Mouse (Mus musculus) erythroblast, embryonic 14.5 days (primary cell): ENCODE measurements around the gene Bcl2. TPM values are rescaled to one million over a fixed set of nuclear protein-coding genes. Genes with fewer than 3 reads are reported as not detected.
A peak's percentile ranks its signal among the peaks of the same experiment; 100 is the strongest.

Experiments used
- H3K27me3 ChIP-seq: 2 replicates; pipeline ENCODE4 v1.6.1; 2012; ENCODE audit warnings: inconsistent platforms; ENCODE audit not compliant: control insufficient read depth
- H3K36me3 ChIP-seq: 2 replicates; pipeline ENCODE4 v1.6.1; 2012; ENCODE audit warnings: mild to moderate bottlenecking, inconsistent platforms; ENCODE audit not compliant: control insufficient read depth
- H3K4me1 ChIP-seq: 2 replicates; pipeline ENCODE4 v1.6.1; 2012; ENCODE audit warnings: inconsistent platforms; ENCODE audit not compliant: control insufficient read depth
- H3K4me3 ChIP-seq: replicated peaks from 2 replicates; pipeline ENCODE3; 2012; ENCODE audit warnings: moderate library complexity, mild to moderate bottlenecking, inconsistent platforms
- H3K9me3 ChIP-seq: 2 replicates; pipeline ENCODE4 v1.6.1; 2012; ENCODE audit warnings: low read length, inconsistent platforms, mixed read lengths; ENCODE audit not compliant: control insufficient read depth
- GATA1 ChIP-seq: IDR thresholded peaks from 2 replicates; pipeline ENCODE4 v1.6.1; 2012; ENCODE audit warnings: low read length, inconsistent platforms, mixed read lengths
- TAL1 ChIP-seq: IDR thresholded peaks from 3 replicates; pipeline ENCODE4 v1.6.1; 2012; ENCODE audit warnings: low read length, inconsistent platforms, mixed read lengths
- polyA plus RNA-seq: library from polyadenylated mRNA; stranded (reverse); fragments of >175 nt; gene quantifications from 2 replicates; pipeline ENCODE4 v1.2.3, GENCODE M21; 2012

Bcl2 gene
- 0.01 TPM in 1 of 2 replicates, not detected in the other for polyA plus RNA-seq

GRCm38 (mm10) chr1:106713621-106714529 is at the start of gene Bcl2:
Gene Bcl2, minus strand, starts transcription at chr1:106714274.
- Histone ChIP-seq H3K9me3 (peaks cover 3% of the 10 kb centered on the region; the same call in 1 of the 2 replicates), H3K27me3 (peaks cover 44% of the 10 kb centered on the region), H3K36me3 (no peaks in the 10 kb centered on the region), H3K4me3 (peak within 1 kb of the TSS; percentile 55), H3K4me1 (peaks cover 20% of the 10 kb centered on the region)
- TF ChIP-seq GATA1 (no peak), TAL1 (no peak)

DNA sequence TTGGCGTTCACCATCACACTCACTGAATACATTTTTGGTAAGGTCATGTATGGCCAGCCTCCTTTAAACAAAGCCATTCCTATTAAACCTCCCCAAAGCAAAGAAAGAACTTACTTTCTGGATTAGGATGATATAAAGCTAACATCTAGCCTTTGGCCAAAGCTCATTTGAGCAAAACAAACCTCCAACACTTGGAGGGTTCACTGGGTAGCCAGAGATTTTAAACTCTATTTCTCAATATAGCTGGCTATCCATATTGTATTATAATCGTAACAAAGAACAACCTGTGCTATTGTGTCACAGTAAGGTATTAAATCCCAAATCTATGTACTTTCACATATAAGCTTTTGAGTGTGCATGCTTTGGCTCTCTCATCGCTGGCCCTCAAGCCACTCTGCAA is 46.7 kb upstream of the Bcl2 start:
- no peaks in the 10 kb centered on the region for H3K9me3 ChIP-seq
- H3K4me3 ChIP-seq: no peak overlapping the region
- TF ChIP-seq TAL1 (no peak), GATA1 (no peak)
- peaks cover 20% of the 10 kb centered on the region for H3K36me3 ChIP-seq
- no peaks in the 10 kb centered on the region for H3K27me3 ChIP-seq
- H3K4me1 ChIP-seq: peaks cover 33% of the 10 kb centered on the region

- no peaks in the 10 kb centered on the region for H3K9me3 ChIP-seq
- no peak for TF ChIP-seq GATA1
- no peak for TF ChIP-seq TAL1
- peak within 1 kb of the TSS; percentile 80 for H3K4me3 ChIP-seq
- H3K4me1 ChIP-seq: peaks cover 33% of the 10 kb centered on the region
- no peaks in the 10 kb centered on the region for H3K27me3 ChIP-seq
- peaks cover 10% of the 10 kb centered on the region for H3K36me3 ChIP-seq
Observed at GRCm38 (mm10) chr1:106759572-106760435, 45.7 kb upstream of the Bcl2 start, which contains the start of gene Kdsr. Gene Kdsr, minus strand, starts transcription at chr1:106759727.

DNA sequence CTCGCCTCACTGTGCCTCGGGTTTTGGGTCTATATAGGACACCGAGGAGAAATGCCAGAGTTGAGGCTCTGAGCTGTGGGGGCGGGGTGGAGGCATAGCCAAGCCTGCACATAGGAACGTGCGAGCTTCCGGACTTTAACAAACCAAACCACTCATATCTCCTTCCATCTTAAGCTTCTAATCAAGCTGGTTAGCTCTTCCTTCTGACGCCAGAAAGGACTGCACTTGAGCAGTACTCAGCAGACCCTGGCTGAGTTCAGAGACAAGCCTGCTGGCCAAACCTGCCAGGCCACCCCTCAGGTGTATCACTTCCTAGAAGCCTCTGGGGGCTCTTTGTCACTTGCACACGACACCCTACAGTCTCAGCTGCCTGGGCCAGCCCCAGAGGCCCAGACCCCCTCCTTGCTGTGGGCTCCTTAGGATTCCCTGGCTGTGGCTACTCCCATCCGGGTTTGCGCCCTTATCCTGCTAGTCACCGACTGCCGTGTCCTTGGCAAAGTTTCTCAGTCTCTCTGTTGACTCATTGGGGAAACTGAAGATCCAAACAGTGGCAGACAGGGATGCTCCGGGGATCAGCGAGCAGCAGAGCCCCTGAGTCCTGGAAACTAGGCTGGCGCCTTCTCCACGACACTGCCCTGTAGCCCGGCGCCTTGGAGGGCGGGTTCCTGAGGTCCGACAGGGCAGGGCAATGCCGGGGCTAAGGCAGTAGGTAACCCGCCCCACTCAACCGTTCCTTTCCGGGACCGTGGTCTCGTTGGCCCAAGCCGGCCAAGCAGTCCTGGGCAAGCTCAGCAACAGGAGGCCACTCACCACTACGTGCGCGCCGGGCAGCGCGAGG is 44.9 kb upstream of the Bcl2 start:
- Histone ChIP-seq H3K4me1 (peaks cover 33% of the 10 kb centered on the region), H3K4me3 (peak overlapping the region; percentile 80), H3K27me3 (no peaks in the 10 kb centered on the region), H3K9me3 (no peaks in the 10 kb centered on the region), H3K36me3 (peaks cover 6% of the 10 kb centered on the region)
- no peak for TF ChIP-seq TAL1
- no peak for TF ChIP-seq GATA1

DNA sequence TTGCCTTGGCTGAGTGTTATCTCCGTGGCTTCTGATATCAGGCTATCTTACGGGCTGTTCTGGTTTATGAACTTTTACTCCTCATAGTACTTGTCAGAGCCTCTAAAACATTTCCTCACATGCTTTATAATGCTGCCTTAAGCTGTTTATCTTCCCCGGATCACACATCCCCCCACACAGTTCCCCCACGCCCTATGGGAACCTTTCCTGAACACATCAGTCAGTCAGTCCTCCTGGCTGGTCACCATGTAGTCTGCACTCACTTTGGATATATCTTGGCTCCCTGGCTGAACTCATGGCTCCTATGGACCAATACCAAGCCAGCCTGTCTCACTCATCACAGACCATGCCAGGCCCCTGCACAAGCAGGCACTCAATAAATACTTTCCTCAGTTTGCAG is 42.6 kb upstream of the Bcl2 start:
- no peaks in the 10 kb centered on the region for H3K9me3 ChIP-seq
- TF ChIP-seq GATA1 (no peak), TAL1 (no peak)
- H3K4me1 ChIP-seq: peaks cover 33% of the 10 kb centered on the region
- no peak overlapping the region for H3K4me3 ChIP-seq
- no peaks in the 10 kb centered on the region for H3K27me3 ChIP-seq
- H3K36me3 ChIP-seq: no peaks in the 10 kb centered on the region; the same call in 1 of the 2 replicates

DNA sequence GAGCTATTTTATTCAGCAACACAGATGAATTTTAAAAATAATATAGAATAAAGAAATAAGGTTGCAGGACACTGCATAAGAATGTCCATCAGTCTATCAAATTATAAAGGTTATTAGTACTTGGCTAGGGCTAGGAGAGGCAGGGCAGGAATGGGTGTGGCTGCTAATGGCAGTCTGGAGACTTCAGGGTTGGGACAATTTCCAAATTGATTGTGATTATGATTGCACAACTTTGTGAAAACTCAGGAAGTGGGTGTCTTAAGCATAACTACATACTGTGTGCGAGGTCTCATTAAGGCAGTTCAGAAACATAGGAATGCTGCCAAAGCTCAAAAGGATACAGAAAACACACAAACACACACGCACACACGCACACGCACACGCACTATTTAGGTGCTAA is 37.9 kb upstream of the Bcl2 start:
- no peaks in the 10 kb centered on the region for H3K9me3 ChIP-seq
- no peak for TF ChIP-seq TAL1
- no peaks in the 10 kb centered on the region for H3K27me3 ChIP-seq
- peaks cover 6% of the 10 kb centered on the region for H3K4me1 ChIP-seq
- no peak overlapping the region for H3K4me3 ChIP-seq
- peaks cover 7% of the 10 kb centered on the region for H3K36me3 ChIP-seq

DNA sequence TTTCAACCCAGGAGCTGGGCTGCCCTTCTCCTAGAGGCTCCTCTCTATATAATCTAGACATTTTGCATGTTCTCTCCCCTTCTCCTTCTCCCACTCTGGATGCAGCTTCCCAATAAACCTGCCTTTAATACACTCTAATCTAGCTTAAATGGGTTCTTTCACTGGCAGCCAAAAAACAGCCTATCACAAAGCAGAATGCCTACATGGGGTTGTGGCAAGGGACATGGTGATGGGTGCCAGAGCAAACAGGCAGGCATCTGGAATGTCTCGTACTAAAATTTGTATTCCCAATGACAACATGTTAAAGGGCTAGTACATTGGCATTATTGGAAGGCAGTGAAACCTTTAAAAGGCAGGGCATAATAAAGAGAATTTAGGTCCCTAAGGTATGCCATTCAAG is 36.6 kb upstream of the Bcl2 start:
- Histone ChIP-seq H3K9me3 (no peaks in the 10 kb centered on the region), H3K4me1 (no peaks in the 10 kb centered on the region), H3K36me3 (peaks cover 13% of the 10 kb centered on the region), H3K27me3 (no peaks in the 10 kb centered on the region), H3K4me3 (no peak overlapping the region)
- TF ChIP-seq TAL1: no peak
- no peak for TF ChIP-seq GATA1

- Histone ChIP-seq H3K9me3 (no peaks in the 10 kb centered on the region), H3K27me3 (no peaks in the 10 kb centered on the region), H3K4me1 (no peaks in the 10 kb centered on the region), H3K4me3 (no peak overlapping the region), H3K36me3 (peaks cover 13% of the 10 kb centered on the region)
- no peak for TF ChIP-seq TAL1
- no peak for TF ChIP-seq GATA1
Observed at GRCm38 (mm10) chr1:106748555-106749315, 34.7 kb upstream of the Bcl2 start.
